Mouse (Mus musculus) liver, embryonic 11.5 days (tissue): ENCODE data around the gene Krtap8-1. TPM values are rescaled to one million over a fixed set of nuclear protein-coding genes. Genes with fewer than 3 reads are reported as not detected.

Experiments used
- ATAC-seq: fragments of 200-750 bp; cut with Nextera tagmentation; replicated peaks from 2 replicates; pipeline ENCODE4 v1.8.0; 2017; ENCODE audit warnings: moderate number of reproducible peaks, mild to moderate bottlenecking, moderate TSS enrichment, moderate library complexity; ENCODE audit not compliant: low FRiP score
- DNase-seq: peaks from one replicate; pipeline ENCODE4 v3.0.0-alpha.2; 2017; ENCODE audit warnings: low spot score
- H3K27ac ChIP-seq: fragments of 300-500 bp; sonication (generic); 2 replicates; pipeline ENCODE4 v1.5.1; 2014; ENCODE audit warnings: mild to moderate bottlenecking, low read depth, low read length, control low read depth
- H3K27me3 ChIP-seq: fragments of 300-500 bp; sonication (generic); replicated peaks from 2 replicates; pipeline ENCODE4 v1.6.1; 2014; ENCODE audit warnings: low read length, mixed read lengths; ENCODE audit not compliant: control insufficient read depth, insufficient read depth
- H3K36me3 ChIP-seq: fragments of 300-500 bp; sonication (generic); 2 replicates; pipeline ENCODE4 v1.6.1; 2014; ENCODE audit warnings: mild to moderate bottlenecking, low read length, moderate library complexity, mixed read lengths; ENCODE audit not compliant: control insufficient read depth, insufficient read depth
- H3K4me1 ChIP-seq: fragments of 300-500 bp; sonication (generic); replicated peaks from 2 replicates; pipeline ENCODE4 v1.6.1; 2014; ENCODE audit warnings: low read length, mixed read lengths; ENCODE audit not compliant: control insufficient read depth, insufficient read depth
- H3K4me2 ChIP-seq: fragments of 300-500 bp; sonication (generic); 2 replicates; pipeline ENCODE4 v1.6.1; 2014; ENCODE audit warnings: mild to moderate bottlenecking, control low read depth, moderate library complexity
- H3K4me3 ChIP-seq: fragments of 300-500 bp; sonication (generic); 2 replicates; pipeline ENCODE4 v1.5.1; 2014; ENCODE audit warnings: low read depth, low read length, control low read depth
- H3K9ac ChIP-seq: fragments of 300-500 bp; sonication (generic); 2 replicates; pipeline ENCODE4 v1.6.1; 2014; ENCODE audit warnings: low read depth, low read length, control low read depth
- H3K9me3 ChIP-seq: fragments of 300-500 bp; sonication (generic); 2 replicates; pipeline ENCODE4 v1.6.1; 2016; ENCODE audit warnings: low read length, inconsistent platforms, mixed read lengths; ENCODE audit not compliant: control insufficient read depth
- WGBS: fragments of 180-500 bp; shearing (Covaris S2); extraction: QIAGEN DNeasy Blood & Tissue Kit; methylation state at CpG from one replicate; pipeline ENCODE4 v1.1.7; 2014; 5-methylcytosine and 5-hydroxymethylcytosine counted together
- polyA plus RNA-seq: library from polyadenylated mRNA; unstranded; fragments of >200 nt; fragmentation: Nextera tagmentation; extraction: Ambion mirVana; gene quantifications from 2 replicates; pipeline ENCODE4 v1.2.1, GENCODE M21; 2014

Gene Krtap8-1
- polyA plus RNA-seq, 1 experiment from 2014 or later = not detected

DNA sequence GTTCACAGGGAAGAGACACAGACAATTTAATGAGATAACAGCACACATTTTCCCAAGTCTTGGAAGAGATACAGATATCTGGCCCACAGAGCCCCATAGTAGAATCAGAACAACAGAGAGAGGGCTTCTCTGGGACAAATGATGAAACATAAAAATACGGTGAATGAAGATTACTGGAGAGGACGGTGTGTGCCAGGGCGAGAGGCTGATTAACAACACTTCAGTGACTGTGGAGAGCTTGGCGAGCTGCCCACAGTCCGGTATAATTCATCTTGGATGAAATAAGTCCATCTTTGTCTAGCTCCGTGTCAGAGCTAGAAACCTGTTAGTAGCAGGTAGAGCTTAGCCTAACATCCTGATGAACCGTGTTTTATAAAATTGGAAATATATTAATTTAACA, 25.7 kb upstream of the Krtap8-1 start:
- H3K27me3 ChIP-seq = no peaks in the 10 kb centered on the region
- ATAC-seq (no peak), DNase-seq (no peak)
- no peak overlapping the region for H3K4me2 ChIP-seq
- no peaks in the 10 kb centered on the region for H3K4me1 ChIP-seq
- 81% methylated on average over 7 of the region's 7 CpGs for WGBS
- no peak overlapping the region for H3K4me3 ChIP-seq
- no peak overlapping the region for H3K9ac ChIP-seq
- no peak overlapping the region for H3K27ac ChIP-seq
- H3K9me3 ChIP-seq = no peaks in the 10 kb centered on the region
- H3K36me3 ChIP-seq = no peaks in the 10 kb centered on the region

DNA sequence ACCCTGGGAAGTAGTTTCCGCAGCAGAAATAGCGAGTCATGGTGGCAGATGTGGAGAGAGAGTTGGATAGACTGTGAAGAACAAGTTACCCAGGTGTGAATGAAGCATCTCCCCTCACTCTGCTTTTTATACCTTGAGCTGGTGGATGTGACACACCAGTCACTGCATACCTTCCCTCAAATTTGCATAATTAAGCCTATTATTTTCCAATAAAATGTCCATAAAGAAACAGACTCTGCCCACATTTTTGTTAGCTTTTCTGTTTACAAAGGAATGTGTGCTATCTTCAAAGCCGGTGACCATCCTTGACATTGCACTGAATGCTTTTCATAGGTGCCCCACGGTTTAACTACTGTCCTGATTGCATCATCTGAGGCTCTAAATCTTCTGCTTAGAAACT, 20.5 kb upstream of the Krtap8-1 start, which contains the start of gene Krtap7-1:
Gene Krtap7-1, minus strand, starts transcription at position 101 of the 400 bp plus-strand sequence.
- no peaks in the 10 kb centered on the region for H3K4me1 ChIP-seq
- no peak within 1 kb of the TSS for H3K4me2 ChIP-seq
- H3K9me3 ChIP-seq = no peaks in the 10 kb centered on the region
- DNase-seq (no peak), ATAC-seq (no peak)
- H3K4me3 ChIP-seq = no peak within 1 kb of the TSS
- H3K27ac ChIP-seq = no peak within 1 kb of the TSS
- no peaks in the 10 kb centered on the region for H3K36me3 ChIP-seq
- H3K9ac ChIP-seq = no peak within 1 kb of the TSS
- WGBS = 67% methylated on average over 4 of the region's 4 CpGs
- no peaks in the 10 kb centered on the region for H3K27me3 ChIP-seq

DNA sequence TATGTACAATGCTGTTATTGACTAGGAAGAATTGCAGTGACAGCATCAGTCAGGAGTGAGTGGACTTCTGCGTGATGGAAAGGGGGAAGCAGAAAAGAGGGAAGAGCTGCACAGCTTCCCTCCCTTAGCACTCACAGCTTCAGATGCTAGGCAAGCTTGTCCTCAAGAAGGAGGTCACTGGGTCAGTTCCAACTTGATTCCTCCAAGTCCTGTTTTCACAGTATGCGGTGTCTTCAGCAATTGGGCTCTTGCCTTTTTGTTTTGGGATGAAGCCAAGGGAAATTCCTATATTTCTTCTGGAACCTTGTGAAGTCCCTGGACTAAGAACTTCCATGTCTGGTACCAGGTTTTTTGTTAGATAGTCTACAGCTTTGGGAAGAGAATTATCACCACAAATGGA, 15.8 kb upstream of the Krtap8-1 start:
- no peaks in the 10 kb centered on the region for H3K4me1 ChIP-seq
- H3K4me2 ChIP-seq = no peak overlapping the region
- no peaks in the 10 kb centered on the region for H3K27me3 ChIP-seq
- H3K4me3 ChIP-seq = no peak overlapping the region
- H3K27ac ChIP-seq = no peak overlapping the region
- 82% methylated on average over 2 of the region's 2 CpGs for WGBS
- no peaks in the 10 kb centered on the region for H3K36me3 ChIP-seq
- no peak overlapping the region for H3K9ac ChIP-seq
- ATAC-seq = no peak
- H3K9me3 ChIP-seq = no peaks in the 10 kb centered on the region
- DNase-seq = no peak

DNA sequence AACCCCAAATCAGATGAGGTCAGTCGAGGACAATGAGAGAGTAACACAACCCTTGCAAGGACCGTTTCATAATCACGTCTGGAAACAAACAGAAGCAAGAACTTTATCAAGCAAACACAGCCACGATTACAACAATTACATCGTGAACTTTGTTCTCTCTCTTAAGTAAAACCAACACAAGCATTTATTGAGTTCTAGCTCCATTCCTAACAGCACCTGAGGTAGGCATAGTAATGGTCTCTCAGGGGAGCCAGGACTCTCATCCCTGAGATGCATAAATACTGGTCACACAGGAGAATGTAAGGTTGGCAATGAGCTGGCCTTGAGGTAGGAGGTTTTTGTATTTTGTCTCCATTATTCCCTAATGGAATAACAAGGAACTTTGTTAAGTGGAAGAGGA, 14.1 kb upstream of the Krtap8-1 start:
- H3K4me1 ChIP-seq = no peaks in the 10 kb centered on the region
- H3K27ac ChIP-seq = no peak overlapping the region
- H3K4me2 ChIP-seq = no peak overlapping the region
- no peaks in the 10 kb centered on the region for H3K27me3 ChIP-seq
- no peaks in the 10 kb centered on the region for H3K36me3 ChIP-seq
- no peak overlapping the region for H3K4me3 ChIP-seq
- DNase-seq = no peak
- WGBS = 68% methylated on average over 5 of the region's 5 CpGs
- no peaks in the 10 kb centered on the region for H3K9me3 ChIP-seq
- no peak overlapping the region for H3K9ac ChIP-seq
- no peak for ATAC-seq

DNA sequence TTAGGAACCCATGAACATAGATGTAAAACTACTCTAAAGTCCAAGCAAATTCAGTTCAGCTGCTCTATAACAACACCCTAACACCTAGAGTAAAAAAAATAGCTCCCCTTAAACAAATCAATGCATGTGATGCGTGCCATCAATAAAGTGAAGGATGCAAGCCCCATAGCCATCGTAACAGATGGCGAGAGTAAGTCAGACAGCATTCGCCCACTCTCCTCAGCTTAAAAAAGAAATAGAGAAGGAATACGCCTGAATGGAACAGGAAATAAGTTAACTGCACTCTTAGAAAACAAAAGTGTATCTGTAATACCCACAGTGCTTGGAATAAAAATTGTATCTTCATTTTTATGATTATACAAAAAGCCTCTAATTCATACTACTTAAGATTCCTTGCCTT, 9.2 kb upstream of the Krtap8-1 start:
- Histone ChIP-seq H3K4me2 (no peak overlapping the region), H3K4me1 (no peaks in the 10 kb centered on the region), H3K36me3 (no peaks in the 10 kb centered on the region), H3K9me3 (no peaks in the 10 kb centered on the region; the same call in 1 of the 2 replicates), H3K4me3 (no peak overlapping the region), H3K27me3 (no peaks in the 10 kb centered on the region), H3K9ac (no peak overlapping the region), H3K27ac (no peak overlapping the region)
- ATAC-seq = no peak
- DNase-seq = no peak
- 82% methylated on average over 5 of the region's 5 CpGs for WGBS

DNA sequence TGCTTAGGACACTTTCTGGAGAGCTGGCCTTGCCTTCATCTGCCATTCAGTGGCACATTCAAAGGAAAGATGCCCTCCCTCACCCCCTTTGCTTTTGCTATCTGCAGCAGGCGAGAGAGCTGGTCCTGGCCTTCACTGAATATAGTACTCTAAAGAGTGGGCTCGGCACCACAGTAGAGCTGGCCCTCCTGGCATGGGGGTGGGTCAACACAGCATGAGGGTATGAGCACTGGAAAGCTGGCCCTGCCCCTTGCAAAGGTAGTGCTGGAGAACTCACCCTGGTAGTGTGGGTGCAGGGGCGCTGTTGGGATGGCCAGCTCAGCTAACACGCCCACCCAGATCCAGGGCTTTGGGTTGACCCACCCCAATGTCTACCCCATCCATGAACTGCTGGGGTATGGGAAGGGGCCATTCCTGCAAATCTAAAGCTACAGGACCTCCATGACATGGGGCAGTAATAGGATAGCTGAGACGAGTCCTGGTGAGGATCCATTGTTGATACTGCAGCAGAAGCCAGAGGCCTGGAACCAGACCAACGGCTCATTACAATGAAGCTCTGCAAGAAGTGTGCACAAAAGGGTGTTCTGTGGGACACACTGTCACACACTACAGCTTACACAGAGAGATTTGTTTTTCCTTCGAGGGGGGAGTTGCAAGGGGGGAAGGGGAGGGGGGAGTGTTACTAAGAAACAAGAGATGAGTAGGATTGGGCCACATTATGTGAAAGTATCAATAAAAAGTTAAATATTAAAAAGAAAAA, 7.8 kb upstream of the Krtap8-1 start:
- DNase-seq = no peak
- Histone ChIP-seq H3K4me1 (no peaks in the 10 kb centered on the region), H3K4me2 (no peak overlapping the region), H3K4me3 (no peak overlapping the region), H3K36me3 (no peaks in the 10 kb centered on the region), H3K27ac (no peak overlapping the region), H3K9me3 (no peaks in the 10 kb centered on the region; the same call in 1 of the 2 replicates), H3K9ac (no peak overlapping the region), H3K27me3 (no peaks in the 10 kb centered on the region)
- ATAC-seq = no peak
- 81% methylated on average over 7 of the region's 7 CpGs for WGBS

DNA sequence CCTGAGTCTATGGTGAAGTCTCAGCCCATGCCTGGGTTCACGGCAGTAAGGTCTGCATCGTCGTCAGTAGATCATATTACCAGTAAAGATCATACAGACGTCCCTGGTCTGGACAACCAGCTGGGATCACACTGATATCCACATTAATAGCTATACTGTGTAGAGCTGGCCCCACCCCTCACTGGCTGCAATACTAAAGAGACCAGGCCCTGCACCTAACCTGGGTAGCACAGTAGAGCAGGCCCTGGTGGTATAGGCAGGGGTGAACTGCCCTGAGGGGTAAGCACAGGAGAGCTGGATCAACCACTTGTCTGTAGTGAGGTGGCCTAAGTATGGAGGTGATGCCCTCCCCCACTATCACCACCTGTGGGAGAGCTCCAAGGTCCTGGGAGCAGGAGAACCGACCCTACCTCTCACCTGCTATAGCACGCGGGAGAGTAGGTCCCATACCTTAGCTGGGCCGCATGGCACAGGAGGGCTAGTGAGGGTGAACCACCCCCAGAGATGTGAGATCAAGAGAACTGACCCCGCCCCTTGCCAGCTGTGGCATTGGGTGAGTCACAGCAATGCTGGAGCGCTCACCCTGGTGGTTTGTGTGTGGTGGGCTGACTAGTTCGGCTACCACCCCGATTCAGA, 10.0 kb downstream of the Krtap8-1 start:
- H3K4me3 ChIP-seq = no peak overlapping the region
- no peak overlapping the region for H3K4me2 ChIP-seq
- no peaks in the 10 kb centered on the region for H3K4me1 ChIP-seq
- no peak overlapping the region for H3K27ac ChIP-seq
- H3K27me3 ChIP-seq = no peaks in the 10 kb centered on the region
- no peak overlapping the region for H3K9ac ChIP-seq
- ATAC-seq (no peak), DNase-seq (no peak)
- no peaks in the 10 kb centered on the region for H3K9me3 ChIP-seq
- no peaks in the 10 kb centered on the region for H3K36me3 ChIP-seq
- 85% methylated on average over 12 of the region's 12 CpGs for WGBS

DNA sequence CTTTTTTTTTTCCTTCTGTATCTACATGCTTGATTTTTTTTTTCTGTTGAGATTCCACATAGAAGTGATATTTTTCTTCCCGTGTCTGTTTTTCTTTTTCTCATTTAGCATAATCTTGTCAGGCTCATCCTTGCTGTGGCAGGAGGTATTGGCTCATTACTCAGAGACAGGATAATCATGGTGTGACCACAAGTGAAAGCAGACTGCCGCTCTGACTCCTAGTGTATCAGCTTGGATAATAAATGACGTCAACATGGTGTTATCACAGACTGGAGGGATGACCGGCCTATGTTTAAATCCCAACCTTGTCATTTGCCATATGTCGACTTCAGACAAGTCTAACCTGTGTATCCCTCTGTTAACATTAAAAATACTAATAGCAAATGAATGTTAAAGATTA, 26.6 kb downstream of the Krtap8-1 start:
- ATAC-seq = no peak
- no peaks in the 10 kb centered on the region for H3K9me3 ChIP-seq
- no peak overlapping the region for H3K9ac ChIP-seq
- 63% methylated on average over 5 of the region's 5 CpGs for WGBS
- H3K4me2 ChIP-seq = no peak overlapping the region
- no peak for DNase-seq
- H3K27me3 ChIP-seq = no peaks in the 10 kb centered on the region
- no peaks in the 10 kb centered on the region for H3K36me3 ChIP-seq
- no peak overlapping the region for H3K4me3 ChIP-seq
- no peak overlapping the region for H3K27ac ChIP-seq
- no peaks in the 10 kb centered on the region for H3K4me1 ChIP-seq
